Mouse (Mus musculus) ovary, postnatal 14 days (tissue): ENCODE results near the gene Sema5a.
A peak's percentile ranks its signal among the peaks of the same experiment; 100 is the strongest.

Source experiments
- DNase-seq: peaks from one replicate; pipeline ENCODE4 v3.0.0; 2022; ENCODE audit warnings: low spot score

The Sema5a gene

GRCm38 (mm10) chr15:32437654-32438053, 193.0 kb downstream of the Sema5a start:
- DNase-seq, result peak; percentile 60

GRCm38 (mm10) chr15:32442745-32443144, 198.1 kb downstream of the Sema5a start:
- no peak for DNase-seq

- DNase-seq, result no peak
Observed at GRCm38 (mm10) chr15:32447558-32448349, 203.1 kb downstream of the Sema5a start.

- DNase-seq, result no peak
Observed at GRCm38 (mm10) chr15:32459046-32459445, 214.4 kb downstream of the Sema5a start.

GRCm38 (mm10) chr15:32460238-32460637, 215.6 kb downstream of the Sema5a start:
- no peak for DNase-seq

GRCm38 (mm10) chr15:32471480-32472050, 227.0 kb downstream of the Sema5a start:
- no peak for DNase-seq

GRCm38 (mm10) chr15:32480747-32481146, 236.1 kb downstream of the Sema5a start:
- DNase-seq, result no peak

- DNase-seq, result no peak
Observed at GRCm38 (mm10) chr15:32485064-32485964, 240.7 kb downstream of the Sema5a start.

- no peak for DNase-seq
Observed at GRCm38 (mm10) chr15:32487968-32488367, 243.4 kb downstream of the Sema5a start.

- DNase-seq, result no peak
Observed at GRCm38 (mm10) chr15:32494219-32494618, 249.6 kb downstream of the Sema5a start.

GRCm38 (mm10) chr15:32494899-32495298, 250.3 kb downstream of the Sema5a start:
- DNase-seq, result no peak

- no peak for DNase-seq
Observed at GRCm38 (mm10) chr15:32496880-32497279, 252.3 kb downstream of the Sema5a start.

- DNase-seq, result no peak
Observed at GRCm38 (mm10) chr15:32505941-32506340, 261.3 kb downstream of the Sema5a start.

- no peak for DNase-seq
Observed at GRCm38 (mm10) chr15:32508282-32508681, 263.7 kb downstream of the Sema5a start.

- DNase-seq, result no peak
Observed at GRCm38 (mm10) chr15:32514877-32515276, 270.3 kb downstream of the Sema5a start.

- no peak for DNase-seq
Observed at GRCm38 (mm10) chr15:32517954-32518353, 273.3 kb downstream of the Sema5a start.

GRCm38 (mm10) chr15:32532539-32532938, 287.9 kb downstream of the Sema5a start:
- no peak for DNase-seq

GRCm38 (mm10) chr15:32533541-32534080, 289.0 kb downstream of the Sema5a start:
- DNase-seq, result no peak

- DNase-seq, result peak; percentile 5
Observed at GRCm38 (mm10) chr15:32536755-32537503, 292.3 kb downstream of the Sema5a start.

- DNase-seq, result no peak
Observed at GRCm38 (mm10) chr15:32537504-32537792, 292.8 kb downstream of the Sema5a start.

GRCm38 (mm10) chr15:32538092-32538491, 293.5 kb downstream of the Sema5a start:
- no peak for DNase-seq

GRCm38 (mm10) chr15:32542746-32543145, 298.1 kb downstream of the Sema5a start:
- DNase-seq, result no peak
